Mouse (Mus musculus): Measurements from ENCODE around the gene Rnf169. TPM values are rescaled to one million over a fixed set of nuclear protein-coding genes. Genes with fewer than 3 reads are reported as not detected.

Rnf169 gene
- total RNA-seq (2014; rRNA removed) (13.9 and 14.2 TPM in 2 replicates), polyA plus RNA-seq (2015; fragmentation: Nextera tagmentation; extraction: Ambion mirVana) (2.6 and 2.7 TPM in 2 replicates)

DNA sequence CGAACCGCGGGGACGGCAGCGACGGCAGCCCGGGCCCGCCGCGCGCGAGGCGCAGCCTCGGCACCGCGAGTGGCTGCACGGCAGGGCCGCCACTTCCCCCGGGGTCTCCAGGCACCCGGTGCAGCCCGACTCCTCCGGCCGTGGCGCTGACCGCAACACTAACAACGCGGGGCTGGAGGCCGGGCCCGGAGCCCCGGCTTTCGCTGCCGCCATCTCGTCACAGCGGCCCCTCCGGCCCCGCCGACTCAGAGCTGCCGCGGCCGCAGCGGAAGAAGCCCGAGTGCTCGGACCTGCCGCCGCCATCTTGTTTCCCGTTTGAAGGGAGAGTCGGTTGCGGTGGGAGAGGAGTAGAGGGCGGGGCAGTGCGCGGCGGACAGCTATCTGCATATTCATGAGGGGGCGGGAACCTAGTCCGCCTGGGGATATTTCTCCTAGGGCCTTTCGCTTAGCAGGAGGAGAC, at the start of gene Rnf169:
Gene Rnf169, minus strand, starts transcription at position 317 of the 460 bp plus-strand sequence.
- Histone ChIP-seq H3K4me3 (ENCODE audit: low read length) (peak within 1 kb of the TSS; percentile 96), H3K27ac (peak within 1 kb of the TSS; percentile 98), H3K27me3 (ENCODE audit: insufficient read depth, low read length) (no peaks in the 10 kb centered on the region), H3K9ac (replicated peaks; ENCODE audit: low read length) (peak within 1 kb of the TSS; percentile 99), H3K4me1 (ENCODE audit: insufficient read depth, low read length) (peaks cover 8% of the 10 kb centered on the region; the same call in 1 of the 2 replicates), H3K4me2 (ENCODE audit: low read depth, low read length) (peak within 1 kb of the TSS; percentile 88), H3K9me3 (ENCODE audit: low read length) (no peaks in the 10 kb centered on the region), H3K36me3 (ENCODE audit: insufficient read depth, low read length) (no peaks in the 10 kb centered on the region)
- WGBS, result 0% methylated on average over 46 of the region's 55 CpGs
- DNase-seq (ENCODE audit: low spot score) (peak; percentile 96), ATAC-seq (peak; percentile 95)
- TF ChIP-seq CTCF (IDR thresholded peaks at IDR 0.05; ENCODE audit: low read depth), result no peak

DNA sequence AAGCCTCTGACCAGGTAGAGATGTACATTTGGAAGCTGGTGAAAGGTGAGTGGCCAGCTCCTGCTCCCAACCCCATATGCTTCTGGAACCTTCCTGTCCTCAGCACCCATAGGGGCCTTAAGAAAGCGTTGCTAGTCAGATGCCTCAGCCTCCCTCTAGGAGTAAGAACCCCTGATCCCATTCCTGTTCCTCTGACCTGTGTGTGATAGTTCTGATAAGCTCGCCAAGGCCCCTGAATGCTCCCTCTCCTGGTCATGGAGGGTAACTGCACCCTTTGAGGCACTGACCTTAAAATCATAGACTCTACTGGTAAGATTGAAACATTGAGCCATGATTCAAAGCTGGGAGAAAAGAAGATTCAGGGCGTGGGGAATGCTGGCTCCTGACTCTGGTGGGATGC, 49.1 kb upstream of the Rnf169 start:
- Histone ChIP-seq H3K4me1 (ENCODE audit: insufficient read depth, low read length) (no peaks in the 10 kb centered on the region), H3K9ac (replicated peaks; ENCODE audit: low read length) (no peak overlapping the region), H3K27ac (no peak overlapping the region), H3K27me3 (ENCODE audit: insufficient read depth, low read length) (no peaks in the 10 kb centered on the region), H3K9me3 (ENCODE audit: low read length) (no peaks in the 10 kb centered on the region), H3K36me3 (ENCODE audit: insufficient read depth, low read length) (no peaks in the 10 kb centered on the region), H3K4me3 (ENCODE audit: low read length) (no peak overlapping the region), H3K4me2 (ENCODE audit: low read depth, low read length) (no peak overlapping the region)
- DNase-seq (ENCODE audit: low spot score), result peak; percentile 62
- peak; percentile 87 for TF ChIP-seq CTCF (IDR thresholded peaks at IDR 0.05; ENCODE audit: low read depth)
- no peak for ATAC-seq
- 40% methylated on average over 3 of the region's 3 CpGs for WGBS

- H3K36me3 ChIP-seq (ENCODE audit: insufficient read depth, low read length), result no peaks in the 10 kb centered on the region
- WGBS, result 72% methylated on average over 5 of the region's 5 CpGs
- H3K27ac ChIP-seq, result no peak overlapping the region
- H3K9ac ChIP-seq (replicated peaks; ENCODE audit: low read length), result no peak overlapping the region
- DNase-seq (ENCODE audit: low spot score) (no peak), ATAC-seq (no peak)
- no peak overlapping the region for H3K4me2 ChIP-seq (ENCODE audit: low read depth, low read length)
- no peak overlapping the region for H3K4me3 ChIP-seq (ENCODE audit: low read length)
- no peaks in the 10 kb centered on the region for H3K4me1 ChIP-seq (ENCODE audit: insufficient read depth, low read length)
- TF ChIP-seq CTCF (IDR thresholded peaks at IDR 0.05; ENCODE audit: low read depth), result no peak
- H3K27me3 ChIP-seq (ENCODE audit: insufficient read depth, low read length), result no peaks in the 10 kb centered on the region
- no peaks in the 10 kb centered on the region for H3K9me3 ChIP-seq (ENCODE audit: low read length)
These were observed 47.1 kb upstream of the Rnf169 start for GRCm38 (mm10) chr7:100027353-100027752.

DNA sequence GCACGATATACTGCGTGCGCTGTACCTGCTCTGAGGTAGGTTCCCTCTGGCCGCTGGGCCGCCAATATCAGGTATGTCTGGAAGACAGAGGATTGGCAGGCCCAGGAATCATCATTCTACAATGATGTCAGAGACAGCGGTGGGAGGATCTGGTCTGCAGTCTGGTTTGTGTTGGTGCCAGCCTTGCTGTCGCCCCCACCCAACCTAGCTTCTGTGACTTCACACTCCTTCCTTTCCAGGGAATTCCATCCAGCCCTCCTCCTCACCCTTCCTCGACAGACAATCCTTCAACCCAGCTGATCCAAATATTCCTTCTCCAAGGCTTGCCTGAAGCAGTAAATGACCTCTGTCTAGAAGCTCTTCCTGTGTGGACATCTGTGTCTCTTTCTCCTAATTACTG, 36.8 kb upstream of the Rnf169 start:
- H3K27ac ChIP-seq, result no peak overlapping the region
- H3K9me3 ChIP-seq (ENCODE audit: low read length), result no peaks in the 10 kb centered on the region
- no peak for DNase-seq (ENCODE audit: low spot score)
- no peak overlapping the region for H3K4me3 ChIP-seq (ENCODE audit: low read length)
- H3K27me3 ChIP-seq (ENCODE audit: insufficient read depth, low read length), result no peaks in the 10 kb centered on the region
- TF ChIP-seq CTCF (IDR thresholded peaks at IDR 0.05; ENCODE audit: low read depth), result no peak
- no peak for ATAC-seq
- no peak overlapping the region for H3K4me2 ChIP-seq (ENCODE audit: low read depth, low read length)
- 90% methylated on average over 8 of the region's 8 CpGs for WGBS
- peaks cover 7% of the 10 kb centered on the region; the same call in 1 of the 2 replicates for H3K4me1 ChIP-seq (ENCODE audit: insufficient read depth, low read length)
- no peaks in the 10 kb centered on the region for H3K36me3 ChIP-seq (ENCODE audit: insufficient read depth, low read length)
- H3K9ac ChIP-seq (replicated peaks; ENCODE audit: low read length), result no peak overlapping the region

DNA sequence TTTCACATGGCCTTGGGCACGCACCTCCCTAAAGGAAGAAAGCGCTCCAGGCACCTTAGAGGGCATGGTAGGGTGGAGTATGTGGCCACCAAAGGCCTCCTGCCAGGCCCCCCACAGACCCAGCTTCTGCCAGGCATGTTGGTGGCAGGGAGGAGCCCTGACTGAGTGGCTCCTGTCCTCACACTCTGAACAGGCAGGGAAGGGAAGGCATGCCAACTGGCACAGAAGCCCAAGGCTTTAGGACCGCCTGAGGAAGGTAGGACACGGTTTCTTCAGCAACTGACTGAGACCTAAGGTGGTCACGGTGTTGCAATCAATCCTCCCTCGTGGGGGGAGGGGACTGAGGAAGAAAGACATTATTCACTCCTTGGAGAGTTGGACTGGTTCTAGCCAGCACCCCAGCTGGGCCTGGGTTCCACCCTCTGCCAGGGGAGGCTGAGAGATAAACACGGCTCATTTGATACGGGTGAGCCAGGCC, 33.9 kb upstream of the Rnf169 start:
- no peak for TF ChIP-seq CTCF (IDR thresholded peaks at IDR 0.05; ENCODE audit: low read depth)
- no peak overlapping the region for H3K4me3 ChIP-seq (ENCODE audit: low read length)
- no peak overlapping the region for H3K27ac ChIP-seq
- 0 out of 2 replicates have a peak, but pooled peaks cover 1% of the 10 kb centered on the region for H3K27me3 ChIP-seq (ENCODE audit: insufficient read depth, low read length)
- H3K9ac ChIP-seq (replicated peaks; ENCODE audit: low read length), result no peak overlapping the region
- DNase-seq (ENCODE audit: low spot score) (peak; percentile 20), ATAC-seq (no peak)
- no peak overlapping the region for H3K4me2 ChIP-seq (ENCODE audit: low read depth, low read length)
- no peaks in the 10 kb centered on the region for H3K36me3 ChIP-seq (ENCODE audit: insufficient read depth, low read length)
- peaks cover 7% of the 10 kb centered on the region; the same call in 1 of the 2 replicates for H3K4me1 ChIP-seq (ENCODE audit: insufficient read depth, low read length)
- WGBS, result 37% methylated on average over 8 of the region's 8 CpGs
- no peaks in the 10 kb centered on the region for H3K9me3 ChIP-seq (ENCODE audit: low read length)

GRCm38 (mm10) chr7:100012515-100012914, 32.3 kb upstream of the Rnf169 start:
- Histone ChIP-seq H3K27me3 (ENCODE audit: insufficient read depth, low read length) (peaks cover 13% of the 10 kb centered on the region), H3K4me2 (ENCODE audit: low read depth, low read length) (no peak overlapping the region), H3K27ac (peak overlapping the region; percentile 41; the same call in 1 of the 2 replicates), H3K9ac (replicated peaks; ENCODE audit: low read length) (no peak overlapping the region), H3K4me1 (ENCODE audit: insufficient read depth, low read length) (peaks cover 7% of the 10 kb centered on the region; the same call in 1 of the 2 replicates), H3K4me3 (ENCODE audit: low read length) (no peak overlapping the region), H3K9me3 (ENCODE audit: low read length) (no peaks in the 10 kb centered on the region), H3K36me3 (ENCODE audit: insufficient read depth, low read length) (no peaks in the 10 kb centered on the region)
- WGBS, result 30% methylated on average over 6 of the region's 6 CpGs
- DNase-seq (ENCODE audit: low spot score) (no peak), ATAC-seq (no peak)
- TF ChIP-seq CTCF (IDR thresholded peaks at IDR 0.05; ENCODE audit: low read depth), result no peak

- 29% methylated on average over 8 of the region's 8 CpGs for WGBS
- peak overlapping the region; percentile 41; the same call in 1 of the 2 replicates for H3K27ac ChIP-seq
- DNase-seq (ENCODE audit: low spot score) (peak; percentile 84), ATAC-seq (peak; percentile 71)
- peaks cover 13% of the 10 kb centered on the region for H3K27me3 ChIP-seq (ENCODE audit: insufficient read depth, low read length)
- peaks cover 7% of the 10 kb centered on the region; the same call in 1 of the 2 replicates for H3K4me1 ChIP-seq (ENCODE audit: insufficient read depth, low read length)
- H3K9ac ChIP-seq (replicated peaks; ENCODE audit: low read length), result no peak overlapping the region
- no peaks in the 10 kb centered on the region for H3K36me3 ChIP-seq (ENCODE audit: insufficient read depth, low read length)
- no peaks in the 10 kb centered on the region for H3K9me3 ChIP-seq (ENCODE audit: low read length)
- no peak for TF ChIP-seq CTCF (IDR thresholded peaks at IDR 0.05; ENCODE audit: low read depth)
- no peak overlapping the region for H3K4me2 ChIP-seq (ENCODE audit: low read depth, low read length)
- no peak overlapping the region for H3K4me3 ChIP-seq (ENCODE audit: low read length)
These were observed 31.8 kb upstream of the Rnf169 start for GRCm38 (mm10) chr7:100012085-100012484.
